In genomic region chr3:38491236-38491635, GRCm38 (mm10) we compare ENCODE assay signal across 21 mouse cellular contexts. TPM values are rescaled to one million over a fixed set of nuclear protein-coding genes. Genes with fewer than 3 reads are reported as not detected.
DNase-seq lines count a peak whose midpoint lies in the region; ATAC-seq and TF ChIP-seq lines count a peak whose summit lies in the region.
"Had no signal": no experiment of that assay in that cellular context is flagged by ENCODE, and none has a peak within 500 bp of the region (broad histone marks: within the 10 kb centered on the region; RNA-seq: fewer than 3 reads in every experiment).

No protein-coding gene starts in this region.

- 0 out of 2 replicates have a peak, but pooled peaks have one; percentile 17 for ATAC-seq in hindbrain, embryonic 13.5 days (ENCODE audit: low FRiP score)
- ATAC-seq in hindbrain, embryonic 16.5 days = no peak
- 0 out of 2 replicates have a peak, but pooled peaks have one; percentile 7 for ATAC-seq in common myeloid progenitor, adult 5-6 weeks (replicated peaks; ENCODE audit: low read depth, poor library complexity, severe bottlenecking)
- ATAC-seq in inflammation-experienced regulatory T-cells, adult 6 months = peak; percentile 32
- ATAC-seq in stomach, postnatal 0 days (ENCODE audit: low FRiP score, low TSS enrichment) = peak; percentile 74
- ATAC-seq: CD4-positive, CD25-positive, alpha-beta regulatory T cell, adult 4 months; forebrain, embryonic 13.5 days; forebrain, embryonic 16.5 days; intestine, embryonic 16.5 days had no signal

- H3K4me1 ChIP-seq in hindbrain, embryonic 13.5 days (replicated peaks) = no peaks in the 10 kb centered on the region
- no peaks in the 10 kb centered on the region for H3K4me1 ChIP-seq in hindbrain, embryonic 16.5 days (ENCODE audit: control insufficient read depth, insufficient read depth, low read depth, low read length)
- no peaks in the 10 kb centered on the region for H3K4me1 ChIP-seq in stomach, postnatal 0 days (replicated peaks; ENCODE audit: control insufficient read depth, insufficient read depth)
- H3K4me1 ChIP-seq: forebrain, embryonic 10.5 days; forebrain, embryonic 13.5 days; heart, embryonic 10.5 days; hindbrain, embryonic 12.5 days had no signal

- no peak overlapping the region for H3K27ac ChIP-seq in hindbrain, embryonic 13.5 days
- no peak overlapping the region for H3K27ac ChIP-seq in hindbrain, embryonic 16.5 days (ENCODE audit: low read depth, low read length)
- no peak overlapping the region for H3K27ac ChIP-seq in stomach, postnatal 0 days (replicated peaks)
- H3K27ac ChIP-seq: forebrain, embryonic 10.5 days; forebrain, embryonic 13.5 days; heart, embryonic 10.5 days; hindbrain, embryonic 12.5 days had no signal

- no peak overlapping the region for H3K4me2 ChIP-seq in hindbrain, embryonic 13.5 days
- H3K4me2 ChIP-seq in hindbrain, embryonic 16.5 days (ENCODE audit: low read length) = no peak overlapping the region
- H3K4me2 ChIP-seq in stomach, postnatal 0 days (replicated peaks; ENCODE audit: low read depth) = no peak overlapping the region
- H3K4me2 ChIP-seq: forebrain, embryonic 13.5 days; hindbrain, embryonic 12.5 days had no signal

- WGBS in hindbrain, embryonic 13.5 days = 87% methylated on average over 3 of the region's 3 CpGs
- WGBS in hindbrain, embryonic 16.5 days = 77% methylated on average over 3 of the region's 3 CpGs
- 74% methylated on average over 3 of the region's 3 CpGs for WGBS in stomach, postnatal 0 days

- H3K36me3 ChIP-seq in hindbrain, embryonic 13.5 days = no peaks in the 10 kb centered on the region
- no peaks in the 10 kb centered on the region for H3K36me3 ChIP-seq in hindbrain, embryonic 16.5 days (ENCODE audit: control insufficient read depth, insufficient read depth, low read length)
- no peaks in the 10 kb centered on the region for H3K36me3 ChIP-seq in stomach, postnatal 0 days (ENCODE audit: control insufficient read depth, insufficient read depth, low read length)
- H3K36me3 ChIP-seq: forebrain, embryonic 10.5 days; heart, embryonic 10.5 days; hindbrain, embryonic 12.5 days had no signal

- no peak overlapping the region for H3K4me3 ChIP-seq in hindbrain, embryonic 13.5 days
- H3K4me3 ChIP-seq in hindbrain, embryonic 16.5 days (ENCODE audit: low read length) = no peak overlapping the region
- no peak overlapping the region for H3K4me3 ChIP-seq in stomach, postnatal 0 days (ENCODE audit: low read depth, low read length)
- H3K4me3 ChIP-seq: forebrain, embryonic 10.5 days; forebrain, embryonic 13.5 days; heart, embryonic 10.5 days; hindbrain, embryonic 12.5 days had no signal

- no peak for TF ChIP-seq CTCF in stomach, postnatal 0 days (IDR thresholded peaks at IDR 0.05; ENCODE audit: low read depth)

- TF ChIP-seq EP300 in stomach, postnatal 0 days (optimal IDR thresholded peaks at IDR 0.05) = no peak

- no peak overlapping the region for H3K9ac ChIP-seq in hindbrain, embryonic 13.5 days
- no peak overlapping the region for H3K9ac ChIP-seq in hindbrain, embryonic 16.5 days (ENCODE audit: low read depth, low read length)
- H3K9ac ChIP-seq in stomach, postnatal 0 days (ENCODE audit: low read length) = no peak overlapping the region
- H3K9ac ChIP-seq: forebrain, embryonic 13.5 days; hindbrain, embryonic 12.5 days had no signal

- no peak for DNase-seq in stomach, postnatal 0 days (ENCODE audit: low spot score)
- no peak for DNase-seq in lung, adult 18-20 months
- DNase-seq: adrenal gland, adult 8-10 months; adrenal gland, postnatal 25 days; cerebellum, adult 11-12 months; cerebellum, adult 8-10 months; cerebellum, postnatal 10 days; cerebellum, postnatal 36 days; gastrocnemius, postnatal 10 days; gastrocnemius, postnatal 36 days had no signal

- no peaks in the 10 kb centered on the region for H3K27me3 ChIP-seq in hindbrain, embryonic 13.5 days
- no peaks in the 10 kb centered on the region for H3K27me3 ChIP-seq in hindbrain, embryonic 16.5 days (replicated peaks; ENCODE audit: control insufficient read depth, insufficient read depth, low read length)
- no peaks in the 10 kb centered on the region for H3K27me3 ChIP-seq in stomach, postnatal 0 days (ENCODE audit: control insufficient read depth, insufficient read depth, low read length)
- H3K27me3 ChIP-seq: forebrain, embryonic 13.5 days; hindbrain, embryonic 12.5 days had no signal

- no peaks in the 10 kb centered on the region for H3K9me3 ChIP-seq in hindbrain, embryonic 13.5 days
- no peaks in the 10 kb centered on the region for H3K9me3 ChIP-seq in hindbrain, embryonic 16.5 days (ENCODE audit: control insufficient read depth, low read length)
- no peaks in the 10 kb centered on the region for H3K9me3 ChIP-seq in stomach, postnatal 0 days (ENCODE audit: control insufficient read depth, low read length)
- H3K9me3 ChIP-seq: forebrain, embryonic 10.5 days; forebrain, embryonic 13.5 days; heart, embryonic 10.5 days; hindbrain, embryonic 12.5 days had no signal

RNA-seq across cellular contexts. Expression of gene Ankrd50, which starts 6.6 kb away (rescaled TPM):
- polyA plus RNA-seq in hindbrain, embryonic 13.5 days (2015; fragmentation: Nextera tagmentation; extraction: Ambion mirVana) = 25.2 and 26.1 TPM in 2 replicates
- 13.5 and 18.4 TPM in 2 replicates for polyA plus RNA-seq in hindbrain, embryonic 16.5 days (2015; fragmentation: Nextera tagmentation; extraction: Ambion mirVana)
- total RNA-seq in common myeloid progenitor, adult 5-6 weeks (2017) = 7.3 and 12.9 TPM in 2 replicates
- polyA plus RNA-seq in inflammation-experienced regulatory T-cells, adult 6 months (2017; shearing (Covaris generic)) = 1 to 10 TPM; 4.6 to 8.0 (median 6.4) TPM
- polyA plus RNA-seq in stomach, postnatal 0 days (2015; fragmentation: Nextera tagmentation; extraction: Ambion mirVana) = 9.8 and 11.1 TPM in 2 replicates
